Mouse (Mus musculus): ENCODE results near the gene Tcf25. TPM values are rescaled to one million over a fixed set of nuclear protein-coding genes. Genes with fewer than 3 reads are reported as not detected.

The Tcf25 gene
- polyA plus RNA-seq, 1 experiment: 557 TPM

- no peak overlapping the region for H3K4me3 ChIP-seq (ENCODE audit: insufficient read depth, low read length)
- no peak for TF ChIP-seq POLR2A (IDR thresholded peaks at IDR 0.05; ENCODE audit: low read depth, low read length)
- no peak for TF ChIP-seq CTCF (IDR thresholded peaks at IDR 0.05; ENCODE audit: borderline replicate concordance, insufficient read depth, low read length)
- H3K4me1 ChIP-seq (ENCODE audit: control insufficient read depth, insufficient read depth, low read length): no peaks in the 10 kb centered on the region
- H3K27ac ChIP-seq (ENCODE audit: insufficient read depth, low read length): no peak overlapping the region
Observed at GRCm38 (mm10) chr8:123381711-123382110, 8.2 kb downstream of the Tcf25 start.

- no peak for TF ChIP-seq CTCF (IDR thresholded peaks at IDR 0.05; ENCODE audit: borderline replicate concordance, insufficient read depth, low read length)
- Histone ChIP-seq H3K4me3 (ENCODE audit: insufficient read depth, low read length) (no peak overlapping the region), H3K27ac (ENCODE audit: insufficient read depth, low read length) (no peak overlapping the region), H3K4me1 (ENCODE audit: control insufficient read depth, insufficient read depth, low read length) (no peaks in the 10 kb centered on the region)
Observed at GRCm38 (mm10) chr8:123382516-123382915, 9.0 kb downstream of the Tcf25 start.

DNA sequence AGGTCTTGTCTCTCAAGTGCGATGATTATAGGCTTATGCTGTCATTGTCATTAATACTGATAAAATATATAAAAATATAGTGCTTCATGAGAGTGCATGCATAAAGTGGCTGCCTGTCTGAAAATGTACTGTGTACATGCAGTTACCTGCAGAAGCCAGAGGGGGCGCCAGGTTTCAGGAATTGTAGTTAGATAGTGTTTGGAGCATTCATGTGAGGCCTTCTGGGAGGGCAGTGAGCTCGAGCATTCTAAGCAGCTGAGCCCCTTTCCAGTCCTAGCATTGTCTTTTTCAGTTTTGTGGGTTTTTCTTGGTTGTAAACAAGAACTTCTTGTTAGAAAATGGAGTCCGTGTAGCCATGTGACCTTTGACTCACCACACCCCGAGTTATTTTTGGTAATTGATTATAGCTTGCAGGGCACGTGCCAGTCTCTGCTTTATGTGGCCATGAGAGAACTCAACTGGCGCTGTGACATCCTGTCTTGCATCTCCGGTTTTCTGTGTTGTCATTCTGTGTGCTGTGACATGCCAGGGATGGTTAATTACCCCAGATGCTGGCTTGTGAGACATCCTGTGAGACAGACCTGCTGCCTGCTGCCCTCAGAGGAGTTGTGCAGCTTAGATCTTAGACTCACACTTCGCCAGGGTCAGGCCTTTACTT lies 11.5 kb downstream of the Tcf25 start:
- no peak overlapping the region for H3K27ac ChIP-seq (ENCODE audit: insufficient read depth, low read length)
- TF ChIP-seq CTCF (IDR thresholded peaks at IDR 0.05; ENCODE audit: borderline replicate concordance, insufficient read depth, low read length) (no peak), POLR2A (IDR thresholded peaks at IDR 0.05; ENCODE audit: low read depth, low read length) (no peak)
- H3K4me1 ChIP-seq (ENCODE audit: control insufficient read depth, insufficient read depth, low read length): no peaks in the 10 kb centered on the region
- H3K4me3 ChIP-seq (ENCODE audit: insufficient read depth, low read length): no peak overlapping the region

- Histone ChIP-seq H3K4me1 (ENCODE audit: control insufficient read depth, insufficient read depth, low read length) (no peaks in the 10 kb centered on the region), H3K4me3 (ENCODE audit: insufficient read depth, low read length) (no peak overlapping the region), H3K27ac (ENCODE audit: insufficient read depth, low read length) (no peak overlapping the region)
- TF ChIP-seq POLR2A (IDR thresholded peaks at IDR 0.05; ENCODE audit: low read depth, low read length) (no peak), CTCF (IDR thresholded peaks at IDR 0.05; ENCODE audit: borderline replicate concordance, insufficient read depth, low read length) (no peak)
Observed at GRCm38 (mm10) chr8:123387041-123387440, 13.5 kb downstream of the Tcf25 start.

GRCm38 (mm10) chr8:123387801-123388200 lies 14.2 kb downstream of the Tcf25 start:
- H3K4me3 ChIP-seq (ENCODE audit: insufficient read depth, low read length): no peak overlapping the region
- TF ChIP-seq POLR2A (IDR thresholded peaks at IDR 0.05; ENCODE audit: low read depth, low read length): no peak
- no peak for TF ChIP-seq CTCF (IDR thresholded peaks at IDR 0.05; ENCODE audit: borderline replicate concordance, insufficient read depth, low read length)
- no peak overlapping the region for H3K27ac ChIP-seq (ENCODE audit: insufficient read depth, low read length)
- H3K4me1 ChIP-seq (ENCODE audit: control insufficient read depth, insufficient read depth, low read length): no peaks in the 10 kb centered on the region

GRCm38 (mm10) chr8:123389026-123389425 lies 15.5 kb downstream of the Tcf25 start:
- TF ChIP-seq POLR2A (IDR thresholded peaks at IDR 0.05; ENCODE audit: low read depth, low read length): no peak
- no peak for TF ChIP-seq CTCF (IDR thresholded peaks at IDR 0.05; ENCODE audit: borderline replicate concordance, insufficient read depth, low read length)
- Histone ChIP-seq H3K4me1 (ENCODE audit: control insufficient read depth, insufficient read depth, low read length) (no peaks in the 10 kb centered on the region), H3K4me3 (ENCODE audit: insufficient read depth, low read length) (no peak overlapping the region), H3K27ac (ENCODE audit: insufficient read depth, low read length) (no peak overlapping the region)

- no peak for TF ChIP-seq CTCF (IDR thresholded peaks at IDR 0.05; ENCODE audit: borderline replicate concordance, insufficient read depth, low read length)
- no peak for TF ChIP-seq POLR2A (IDR thresholded peaks at IDR 0.05; ENCODE audit: low read depth, low read length)
- Histone ChIP-seq H3K4me1 (ENCODE audit: control insufficient read depth, insufficient read depth, low read length) (no peaks in the 10 kb centered on the region), H3K27ac (ENCODE audit: insufficient read depth, low read length) (no peak overlapping the region), H3K4me3 (ENCODE audit: insufficient read depth, low read length) (no peak overlapping the region)
Observed at GRCm38 (mm10) chr8:123398308-123398707, 24.8 kb downstream of the Tcf25 start.

- no peak overlapping the region for H3K27ac ChIP-seq (ENCODE audit: insufficient read depth, low read length)
- no peak overlapping the region for H3K4me3 ChIP-seq (ENCODE audit: insufficient read depth, low read length)
- no peaks in the 10 kb centered on the region for H3K4me1 ChIP-seq (ENCODE audit: control insufficient read depth, insufficient read depth, low read length)
- TF ChIP-seq CTCF (IDR thresholded peaks at IDR 0.05; ENCODE audit: borderline replicate concordance, insufficient read depth, low read length) (no peak), POLR2A (IDR thresholded peaks at IDR 0.05; ENCODE audit: low read depth, low read length) (no peak)
Observed at GRCm38 (mm10) chr8:123401936-123402335, 28.4 kb downstream of the Tcf25 start.

GRCm38 (mm10) chr8:123402730-123403326 lies 29.3 kb downstream of the Tcf25 start:
- TF ChIP-seq CTCF (IDR thresholded peaks at IDR 0.05; ENCODE audit: borderline replicate concordance, insufficient read depth, low read length) (no peak), POLR2A (IDR thresholded peaks at IDR 0.05; ENCODE audit: low read depth, low read length) (no peak)
- no peaks in the 10 kb centered on the region for H3K4me1 ChIP-seq (ENCODE audit: control insufficient read depth, insufficient read depth, low read length)
- no peak overlapping the region for H3K4me3 ChIP-seq (ENCODE audit: insufficient read depth, low read length)
- no peak overlapping the region for H3K27ac ChIP-seq (ENCODE audit: insufficient read depth, low read length)

GRCm38 (mm10) chr8:123404521-123404920 lies 31.0 kb downstream of the Tcf25 start:
- no peak overlapping the region for H3K27ac ChIP-seq (ENCODE audit: insufficient read depth, low read length)
- TF ChIP-seq POLR2A (IDR thresholded peaks at IDR 0.05; ENCODE audit: low read depth, low read length): no peak
- TF ChIP-seq CTCF (IDR thresholded peaks at IDR 0.05; ENCODE audit: borderline replicate concordance, insufficient read depth, low read length): no peak
- 0 out of 2 replicates have a peak, but pooled peaks cover 3% of the 10 kb centered on the region for H3K4me1 ChIP-seq (ENCODE audit: control insufficient read depth, insufficient read depth, low read length)
- no peak overlapping the region for H3K4me3 ChIP-seq (ENCODE audit: insufficient read depth, low read length)
